ENCODE assay signal across 26 mouse cellular contexts in genomic region chr5:151026069-151026468, GRCm38 (mm10).
DNase-seq lines count a peak whose midpoint lies in the region; ATAC-seq and TF ChIP-seq lines count a peak whose summit lies in the region.
"Had no signal": no experiment of that assay in that cellular context is flagged by ENCODE, and none has a peak within 500 bp of the region (broad histone marks: within the 10 kb centered on the region; RNA-seq: fewer than 3 reads in every experiment).

No protein-coding gene starts in this region.

- no peaks in the 10 kb centered on the region for H3K36me3 ChIP-seq in forebrain, embryonic 14.5 days (ENCODE audit: control insufficient read depth, insufficient read depth, low read length)
- H3K36me3 ChIP-seq in forebrain, embryonic 12.5 days (replicated peaks): no peaks in the 10 kb centered on the region
- no peaks in the 10 kb centered on the region for H3K36me3 ChIP-seq in heart, postnatal 0 days (replicated peaks; ENCODE audit: control insufficient read depth, insufficient read depth, low read length)
- no peaks in the 10 kb centered on the region for H3K36me3 ChIP-seq in heart, embryonic 12.5 days
- H3K36me3 ChIP-seq in limb, embryonic 10.5 days: no peaks in the 10 kb centered on the region
- H3K36me3 ChIP-seq: embryonic facial prominence, embryonic 10.5 days; embryonic facial prominence, embryonic 13.5 days; heart, embryonic 10.5 days; hindbrain, embryonic 12.5 days; hindbrain, embryonic 15.5 days had no signal

- no peak for TF ChIP-seq CTCF in heart, postnatal 0 days (IDR thresholded peaks at IDR 0.05; ENCODE audit: low read depth)

- peak overlapping the region; percentile 15; the same call in 1 of the 2 replicates for H3K27ac ChIP-seq in forebrain, embryonic 14.5 days (ENCODE audit: low read depth, low read length)
- no peak overlapping the region for H3K27ac ChIP-seq in forebrain, embryonic 12.5 days
- H3K27ac ChIP-seq in heart, postnatal 0 days (ENCODE audit: low read depth): no peak overlapping the region
- no peak overlapping the region for H3K27ac ChIP-seq in heart, embryonic 12.5 days (ENCODE audit: poor library complexity, severe bottlenecking)
- peak overlapping the region; percentile 74 for H3K27ac ChIP-seq in limb, embryonic 10.5 days
- H3K27ac ChIP-seq: embryonic facial prominence, embryonic 10.5 days; embryonic facial prominence, embryonic 13.5 days; gastrocnemius, adult 2 months; heart, embryonic 10.5 days; hindbrain, embryonic 12.5 days; hindbrain, embryonic 15.5 days had no signal

- H3K27me3 ChIP-seq in forebrain, embryonic 14.5 days (replicated peaks; ENCODE audit: control insufficient read depth, insufficient read depth, low read length): no peaks in the 10 kb centered on the region
- no peaks in the 10 kb centered on the region for H3K27me3 ChIP-seq in forebrain, embryonic 12.5 days
- H3K27me3 ChIP-seq in heart, postnatal 0 days (ENCODE audit: control insufficient read depth, insufficient read depth, low read length): no peaks in the 10 kb centered on the region
- H3K27me3 ChIP-seq in heart, embryonic 12.5 days (replicated peaks): no peaks in the 10 kb centered on the region
- no peaks in the 10 kb centered on the region for H3K27me3 ChIP-seq in limb, embryonic 10.5 days (ENCODE audit: low read depth, poor library complexity, severe bottlenecking)
- H3K27me3 ChIP-seq: embryonic facial prominence, embryonic 13.5 days; hindbrain, embryonic 12.5 days; hindbrain, embryonic 15.5 days had no signal

- H3K9me3 ChIP-seq in forebrain, embryonic 14.5 days (replicated peaks; ENCODE audit: control insufficient read depth, low read length): no peaks in the 10 kb centered on the region
- H3K9me3 ChIP-seq in forebrain, embryonic 12.5 days: no peaks in the 10 kb centered on the region
- no peaks in the 10 kb centered on the region for H3K9me3 ChIP-seq in heart, postnatal 0 days (replicated peaks; ENCODE audit: control insufficient read depth, low read length)
- H3K9me3 ChIP-seq in heart, embryonic 12.5 days (replicated peaks): no peaks in the 10 kb centered on the region
- no peaks in the 10 kb centered on the region for H3K9me3 ChIP-seq in limb, embryonic 10.5 days (replicated peaks)
- H3K9me3 ChIP-seq: embryonic facial prominence, embryonic 10.5 days; embryonic facial prominence, embryonic 13.5 days; heart, embryonic 10.5 days; hindbrain, embryonic 12.5 days; hindbrain, embryonic 15.5 days had no signal

- no peak overlapping the region for H3K9ac ChIP-seq in forebrain, embryonic 14.5 days (ENCODE audit: low read length)
- H3K9ac ChIP-seq in forebrain, embryonic 12.5 days: no peak overlapping the region
- no peak overlapping the region for H3K9ac ChIP-seq in heart, postnatal 0 days (replicated peaks; ENCODE audit: low read depth, low read length)
- no peak overlapping the region for H3K9ac ChIP-seq in heart, embryonic 12.5 days
- H3K9ac ChIP-seq: embryonic facial prominence, embryonic 13.5 days; forebrain, postnatal 0 days; hindbrain, embryonic 12.5 days; hindbrain, embryonic 15.5 days had no signal

- no peak for ATAC-seq in forebrain, embryonic 14.5 days
- ATAC-seq in forebrain, embryonic 12.5 days (ENCODE audit: low FRiP score): no peak
- ATAC-seq in heart, postnatal 0 days (ENCODE audit: insufficient read depth, low read depth): no peak
- ATAC-seq in heart, embryonic 12.5 days (ENCODE audit: insufficient number of reproducible peaks, low FRiP score): no peak; the same call in 1 of the 2 replicates
- ATAC-seq in erythroblast, adult 5-6 weeks (replicated peaks; ENCODE audit: low FRiP score, poor library complexity, severe bottlenecking): no peak
- ATAC-seq: CD4-positive, CD25-positive, alpha-beta regulatory T cell, adult 4 months; forebrain, postnatal 0 days; intestine, postnatal 0 days had no signal

- 0 out of 2 replicates have a peak, but pooled peaks have one; percentile 40 for TF ChIP-seq EP300 in heart, postnatal 0 days (IDR thresholded peaks at IDR 0.05; ENCODE audit: low read depth)

- 93% methylated on average over 4 of the region's 4 CpGs for WGBS in forebrain, embryonic 14.5 days
- 94% methylated on average over 4 of the region's 4 CpGs for WGBS in forebrain, embryonic 12.5 days
- WGBS in heart, postnatal 0 days: 76% methylated on average over 4 of the region's 4 CpGs
- 69% methylated on average over 4 of the region's 4 CpGs for WGBS in heart, embryonic 12.5 days
- 91% methylated on average over 4 of the region's 4 CpGs for WGBS in limb, embryonic 10.5 days

- H3K4me3 ChIP-seq in forebrain, embryonic 14.5 days (ENCODE audit: low read depth, low read length): no peak overlapping the region
- H3K4me3 ChIP-seq in forebrain, embryonic 12.5 days (replicated peaks): no peak overlapping the region
- H3K4me3 ChIP-seq in heart, postnatal 0 days (ENCODE audit: low read depth, low read length): no peak overlapping the region
- no peak overlapping the region for H3K4me3 ChIP-seq in heart, embryonic 12.5 days
- no peak overlapping the region for H3K4me3 ChIP-seq in limb, embryonic 10.5 days
- H3K4me3 ChIP-seq: embryonic facial prominence, embryonic 10.5 days; embryonic facial prominence, embryonic 13.5 days; gastrocnemius, adult 2 months; heart, embryonic 10.5 days; hindbrain, embryonic 12.5 days; hindbrain, embryonic 15.5 days had no signal

- H3K4me1 ChIP-seq in forebrain, embryonic 14.5 days (ENCODE audit: control insufficient read depth, insufficient read depth, low read length): peaks cover 20% of the 10 kb centered on the region; the same call in 1 of the 2 replicates
- H3K4me1 ChIP-seq in forebrain, embryonic 12.5 days: peaks cover 31% of the 10 kb centered on the region
- no peaks in the 10 kb centered on the region for H3K4me1 ChIP-seq in heart, postnatal 0 days (ENCODE audit: control insufficient read depth, insufficient read depth)
- H3K4me1 ChIP-seq in heart, embryonic 12.5 days (replicated peaks): peaks cover 14% of the 10 kb centered on the region; the same call in 1 of the 2 replicates
- peaks cover 60% of the 10 kb centered on the region for H3K4me1 ChIP-seq in limb, embryonic 10.5 days

- no peak overlapping the region for H3K4me2 ChIP-seq in forebrain, embryonic 14.5 days (ENCODE audit: low read length)
- no peak overlapping the region for H3K4me2 ChIP-seq in forebrain, embryonic 12.5 days
- no peak overlapping the region for H3K4me2 ChIP-seq in heart, postnatal 0 days (ENCODE audit: low read depth, low read length)
- no peak overlapping the region for H3K4me2 ChIP-seq in heart, embryonic 12.5 days
- H3K4me2 ChIP-seq: embryonic facial prominence, embryonic 13.5 days; hindbrain, embryonic 12.5 days; hindbrain, embryonic 15.5 days had no signal

- no peak for DNase-seq in forebrain, embryonic 14.5 days (ENCODE audit: low spot score)
- no peak for DNase-seq in heart, postnatal 0 days (ENCODE audit: low spot score)
- DNase-seq in 416B (ENCODE audit: low read depth): peak; percentile 1
- DNase-seq in limb, embryonic 10.5 days (ENCODE audit: low spot score): no peak
- DNase-seq in ovary, postnatal 10 days (ENCODE audit: low spot score): no peak
- DNase-seq: adrenal gland, adult 2 months; adrenal gland, postnatal 14 days; cerebellum, adult 11-12 months; cerebellum, adult 8-10 months; cerebellum, postnatal 10 days; cerebellum, postnatal 36 days; embryo, embryonic 11 days; forebrain, postnatal 0 days; gastrocnemius, adult 2 months; gastrocnemius, postnatal 14 days; heart, postnatal 10 days had no signal

Comparison
In these comparisons a context has a peak if more than half of its experiments do, and no peak if none do; other contexts are left out.
1. H3K27ac ChIP-seq: peak in forebrain, embryonic 14.5 days (single experiment) and limb, embryonic 10.5 days (single experiment); none in forebrain, embryonic 12.5 days (single experiment), heart, postnatal 0 days (single experiment) and heart, embryonic 12.5 days (single experiment).